Mouse (Mus musculus): Measurements from ENCODE around the gene Ucn2. TPM values are rescaled to one million over a fixed set of nuclear protein-coding genes. Genes with fewer than 3 reads are reported as not detected.

Ucn2 gene
- polyA plus RNA-seq, 1 experiment from 2014 or later: not detected

DNA sequence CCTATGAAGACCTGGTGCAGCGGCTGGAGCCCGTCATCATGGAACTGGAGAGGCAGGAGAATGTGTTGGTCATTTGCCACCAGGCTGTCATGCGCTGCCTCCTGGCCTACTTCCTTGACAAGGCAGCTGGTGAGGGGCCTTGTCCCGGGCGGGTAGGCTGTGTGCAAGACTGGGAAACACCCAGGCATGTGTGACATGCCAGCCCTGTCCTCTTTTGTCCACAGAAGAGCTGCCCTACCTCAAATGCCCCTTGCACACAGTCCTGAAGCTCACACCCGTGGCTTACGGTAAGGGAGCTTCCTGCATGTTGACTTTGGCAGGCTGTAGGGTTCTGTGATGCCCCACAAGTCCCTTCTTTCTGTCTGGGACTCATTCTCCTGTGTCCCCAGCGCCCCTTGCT is 41.7 kb downstream of the Ucn2 start:
- Histone ChIP-seq H3K9me3 (no peaks in the 10 kb centered on the region), H3K27ac (no peak overlapping the region), H3K4me3 (no peak overlapping the region), H3K4me1 (replicated peaks) (no peaks in the 10 kb centered on the region), H3K36me3 (no peaks in the 10 kb centered on the region; the same call in 1 of the 2 replicates), H3K27me3 (ENCODE audit: insufficient read depth, poor library complexity, severe bottlenecking) (no peaks in the 10 kb centered on the region)
- DNase-seq (ENCODE audit: low spot score): no peak
- 87% methylated on average over 8 of the region's 8 CpGs for WGBS

GRCm38 (mm10) chr9:109028421-109028820 is 42.6 kb downstream of the Ucn2 start:
- 83% methylated on average over 3 of the region's 3 CpGs for WGBS
- Histone ChIP-seq H3K4me3 (no peak overlapping the region), H3K27me3 (ENCODE audit: insufficient read depth, poor library complexity, severe bottlenecking) (no peaks in the 10 kb centered on the region), H3K9me3 (no peaks in the 10 kb centered on the region), H3K27ac (no peak overlapping the region), H3K36me3 (no peaks in the 10 kb centered on the region; the same call in 1 of the 2 replicates), H3K4me1 (replicated peaks) (no peaks in the 10 kb centered on the region)
- no peak for DNase-seq (ENCODE audit: low spot score)

GRCm38 (mm10) chr9:109028919-109029318 is 43.1 kb downstream of the Ucn2 start:
- Histone ChIP-seq H3K4me3 (no peak overlapping the region), H3K27me3 (ENCODE audit: insufficient read depth, poor library complexity, severe bottlenecking) (no peaks in the 10 kb centered on the region), H3K4me1 (replicated peaks) (no peaks in the 10 kb centered on the region), H3K9me3 (no peaks in the 10 kb centered on the region), H3K36me3 (no peaks in the 10 kb centered on the region; the same call in 1 of the 2 replicates), H3K27ac (no peak overlapping the region)
- no peak for DNase-seq (ENCODE audit: low spot score)
- WGBS: 79% methylated on average over 5 of the region's 5 CpGs

GRCm38 (mm10) chr9:109030312-109030711 is 44.5 kb downstream of the Ucn2 start:
- DNase-seq (ENCODE audit: low spot score): no peak
- Histone ChIP-seq H3K4me1 (replicated peaks) (no peaks in the 10 kb centered on the region), H3K4me3 (no peak overlapping the region), H3K27ac (no peak overlapping the region), H3K27me3 (ENCODE audit: insufficient read depth, poor library complexity, severe bottlenecking) (no peaks in the 10 kb centered on the region), H3K9me3 (no peaks in the 10 kb centered on the region), H3K36me3 (no peaks in the 10 kb centered on the region; the same call in 1 of the 2 replicates)
- WGBS: 76% methylated on average over 3 of the region's 3 CpGs

- H3K27ac ChIP-seq: no peak overlapping the region
- no peaks in the 10 kb centered on the region; the same call in 1 of the 2 replicates for H3K36me3 ChIP-seq
- 91% methylated on average over 7 of the region's 7 CpGs for WGBS
- no peak for DNase-seq (ENCODE audit: low spot score)
- no peaks in the 10 kb centered on the region for H3K4me1 ChIP-seq (replicated peaks)
- no peaks in the 10 kb centered on the region for H3K27me3 ChIP-seq (ENCODE audit: insufficient read depth, poor library complexity, severe bottlenecking)
- no peak overlapping the region for H3K4me3 ChIP-seq
- no peaks in the 10 kb centered on the region for H3K9me3 ChIP-seq
Observed at GRCm38 (mm10) chr9:109031001-109031400, 45.2 kb downstream of the Ucn2 start.

DNA sequence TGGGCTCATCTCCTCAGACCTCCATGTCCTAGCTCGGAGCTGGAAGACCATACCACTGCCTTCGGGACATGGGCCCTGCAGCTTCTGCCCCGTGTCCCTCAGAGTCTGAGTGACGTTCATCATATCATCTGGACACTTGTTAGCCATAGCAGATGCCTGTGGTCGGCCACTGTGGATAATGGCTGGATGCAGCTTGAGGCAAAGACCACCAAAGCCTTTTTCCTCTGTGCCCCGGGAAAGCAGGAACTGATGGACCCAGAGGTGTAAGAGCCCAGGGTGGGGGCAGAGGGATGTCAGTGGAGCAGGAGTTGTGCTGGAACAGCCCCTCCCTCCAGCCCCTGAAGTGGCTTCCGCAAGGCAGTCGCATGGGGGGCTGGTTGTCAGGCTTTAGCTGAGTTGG is 45.9 kb downstream of the Ucn2 start:
- no peaks in the 10 kb centered on the region for H3K27me3 ChIP-seq (ENCODE audit: insufficient read depth, poor library complexity, severe bottlenecking)
- H3K4me3 ChIP-seq: no peak overlapping the region
- 83% methylated on average over 8 of the region's 8 CpGs for WGBS
- DNase-seq (ENCODE audit: low spot score): no peak
- H3K9me3 ChIP-seq: no peaks in the 10 kb centered on the region
- H3K27ac ChIP-seq: no peak overlapping the region
- no peaks in the 10 kb centered on the region for H3K4me1 ChIP-seq (replicated peaks)
- H3K36me3 ChIP-seq: no peaks in the 10 kb centered on the region; the same call in 1 of the 2 replicates

DNA sequence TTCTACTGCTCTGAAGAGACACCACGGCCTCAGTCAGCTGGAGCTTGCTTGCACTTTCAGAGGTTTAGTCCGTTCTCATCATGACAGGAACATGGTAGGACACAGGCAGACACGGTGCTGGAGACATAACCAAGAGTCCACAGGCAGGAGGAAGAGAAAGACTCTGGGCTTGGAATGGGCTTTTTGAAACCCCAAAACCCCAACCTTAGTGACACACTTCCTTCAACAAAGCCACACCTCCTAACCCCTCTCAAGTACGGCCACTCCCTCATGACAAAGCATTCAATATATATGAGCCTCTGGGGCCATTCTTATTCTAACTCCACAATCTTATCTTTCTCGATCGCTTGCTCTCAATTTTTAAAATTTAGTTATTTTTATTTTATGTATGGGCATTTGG is 46.6 kb downstream of the Ucn2 start:
- Histone ChIP-seq H3K4me1 (replicated peaks) (no peaks in the 10 kb centered on the region), H3K4me3 (no peak overlapping the region), H3K9me3 (no peaks in the 10 kb centered on the region), H3K36me3 (no peaks in the 10 kb centered on the region; the same call in 1 of the 2 replicates), H3K27ac (no peak overlapping the region), H3K27me3 (ENCODE audit: insufficient read depth, poor library complexity, severe bottlenecking) (0 out of 2 replicates have a peak, but pooled peaks cover 1% of the 10 kb centered on the region)
- WGBS: 83% methylated on average over 6 of the region's 6 CpGs
- DNase-seq (ENCODE audit: low spot score): no peak

MicroRNAs encoded within 50 kb of the gene (microRNA counts, 519-probe panel; counts per million panel counts)
- microRNA mmu-miR-711: 1,255 counts per million, percentile 77 among the panel's probes with 10 or more counts

Other genes with a start within 250 kb of the Ucn2 start
- 87.2 and 117 TPM in 2 replicates for gene Ip6k2, start 202.2 kb upstream of the Ucn2 start, polyA plus RNA-seq (2016; fragmentation: Nextera tagmentation; extraction: Ambion mirVana)
- gene Nckipsd, start 177.6 kb upstream of the Ucn2 start, polyA plus RNA-seq (2016; fragmentation: Nextera tagmentation; extraction: Ambion mirVana): 14.9 and 16.2 TPM in 2 replicates
- gene Celsr3, start 159.7 kb upstream of the Ucn2 start, polyA plus RNA-seq (2016; fragmentation: Nextera tagmentation; extraction: Ambion mirVana): 4.5 and 7.2 TPM in 2 replicates
- gene Slc26a6, start 132.7 kb upstream of the Ucn2 start, polyA plus RNA-seq (2016; fragmentation: Nextera tagmentation; extraction: Ambion mirVana): 11.2 and 12.6 TPM in 2 replicates
- gene Tmem89, start 71.4 kb upstream of the Ucn2 start, polyA plus RNA-seq (2016; fragmentation: Nextera tagmentation; extraction: Ambion mirVana): 0.17 and 0.24 TPM in 2 replicates
- 478 and 495 TPM in 2 replicates for gene Uqcrc1, start 49.4 kb upstream of the Ucn2 start, polyA plus RNA-seq (2016; fragmentation: Nextera tagmentation; extraction: Ambion mirVana)
- 1.2 and 3.3 TPM in 2 replicates for gene Col7a1, start 32.4 kb upstream of the Ucn2 start, polyA plus RNA-seq (2016; fragmentation: Nextera tagmentation; extraction: Ambion mirVana)
- gene Pfkfb4, start 5.8 kb downstream of the Ucn2 start, polyA plus RNA-seq (2016; fragmentation: Nextera tagmentation; extraction: Ambion mirVana): 11.9 and 17.6 TPM in 2 replicates
- gene Shisa5, start 52.6 kb downstream of the Ucn2 start, polyA plus RNA-seq (2016; fragmentation: Nextera tagmentation; extraction: Ambion mirVana): 38.8 and 43.6 TPM in 2 replicates
- 8.1 and 11.3 TPM in 2 replicates for gene Trex1, start 73.7 kb downstream of the Ucn2 start, polyA plus RNA-seq (2016; fragmentation: Nextera tagmentation; extraction: Ambion mirVana)
- gene Atrip, start 88.1 kb downstream of the Ucn2 start, polyA plus RNA-seq (2016; fragmentation: Nextera tagmentation; extraction: Ambion mirVana): 30.5 and 32.1 TPM in 2 replicates
- gene Ccdc51, start 96.5 kb downstream of the Ucn2 start, polyA plus RNA-seq (2016; fragmentation: Nextera tagmentation; extraction: Ambion mirVana): 14.4 and 16.1 TPM in 2 replicates
- gene Tma7, start 96.6 kb downstream of the Ucn2 start, polyA plus RNA-seq (2016; fragmentation: Nextera tagmentation; extraction: Ambion mirVana): 758 and 785 TPM in 2 replicates
- gene Plxnb1, start 109.4 kb downstream of the Ucn2 start, polyA plus RNA-seq (2016; fragmentation: Nextera tagmentation; extraction: Ambion mirVana): 26.8 and 34.4 TPM in 2 replicates
- gene Fbxw21, start 176.0 kb downstream of the Ucn2 start, polyA plus RNA-seq (2016; fragmentation: Nextera tagmentation; extraction: Ambion mirVana): not detected in 2 replicates
- not detected in 2 replicates for gene Fbxw13, start 210.0 kb downstream of the Ucn2 start, polyA plus RNA-seq (2016; fragmentation: Nextera tagmentation; extraction: Ambion mirVana)
- gene Fbxw20, start 248.7 kb downstream of the Ucn2 start, polyA plus RNA-seq (2016; fragmentation: Nextera tagmentation; extraction: Ambion mirVana): not detected in 2 replicates